Mouse (Mus musculus): ENCODE results near the gene Rps15. TPM values are rescaled to one million over a fixed set of nuclear protein-coding genes. Genes with fewer than 3 reads are reported as not detected.
"Not testable (repeated sequence)": the region's sequence is repeated elsewhere in the genome, so short reads cannot be mapped to it uniquely, and the experiment has no call there.

The Rps15 gene
- polyA plus RNA-seq (2016; fragmentation: Nextera tagmentation; extraction: Ambion mirVana) = 530 and 668 TPM in 2 replicates

DNA sequence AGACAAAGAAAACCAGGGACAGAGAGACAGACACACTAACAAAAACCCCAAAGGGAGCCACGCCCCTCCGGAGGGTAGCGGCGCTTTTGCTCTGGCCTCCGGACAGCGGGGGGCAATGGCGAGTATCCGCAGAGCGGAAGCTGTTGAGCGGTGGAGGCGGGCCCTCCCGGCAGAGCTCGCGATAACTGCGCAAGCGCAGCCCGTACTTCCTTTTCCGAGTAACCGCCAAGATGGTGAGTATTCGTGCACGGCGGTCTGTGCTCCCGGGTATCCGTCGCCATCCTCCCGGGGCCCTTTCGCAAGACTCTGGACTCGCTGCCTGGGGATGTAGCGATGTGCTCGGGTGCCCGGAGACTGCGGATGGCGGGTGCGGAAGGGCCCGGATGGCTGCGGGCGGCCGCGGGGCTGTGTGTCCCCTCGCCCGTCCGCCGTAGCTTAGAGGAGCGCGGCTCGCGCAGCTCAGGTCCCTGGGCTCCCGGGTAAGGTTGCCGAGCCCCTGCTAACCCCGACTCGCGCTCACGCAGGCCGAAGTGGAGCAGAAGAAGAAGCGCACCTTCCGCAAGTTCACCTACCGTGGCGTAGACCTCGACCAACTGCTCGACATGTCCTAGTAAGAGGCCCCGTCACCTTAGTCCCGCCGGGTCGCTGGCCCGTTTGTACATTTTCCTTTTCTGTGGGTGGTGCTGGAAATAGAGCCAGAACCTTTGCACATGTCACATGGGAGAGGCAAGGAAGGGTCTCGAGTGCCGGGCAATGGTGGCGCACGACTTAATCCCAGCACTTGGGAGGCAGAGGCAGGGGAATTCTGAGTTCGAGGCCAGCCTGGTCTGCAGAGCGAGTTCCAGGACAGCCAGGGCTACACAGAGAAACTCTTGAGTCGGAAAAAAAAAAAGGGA lies at the start of gene Rps15:
Gene Rps15, plus strand, starts transcription at position 203 of the 896 bp plus-strand sequence.
- Histone ChIP-seq H3K27ac (peak within 1 kb of the TSS; percentile 90), H3K36me3 (peaks cover 33% of the 10 kb centered on the region), H3K9me3 (replicated peaks) (no peaks in the 10 kb centered on the region), H3K4me3 (peak within 1 kb of the TSS; percentile 96), H3K27me3 (peaks cover under 1% of the 10 kb centered on the region; the same call in 1 of the 2 replicates), H3K4me1 (peaks cover 34% of the 10 kb centered on the region), H3K4me2 (replicated peaks) (peak within 1 kb of the TSS; percentile 99), H3K9ac (peak within 1 kb of the TSS; percentile 99)
- ATAC-seq (ENCODE audit: low FRiP score) = peak; percentile 75
- WGBS = under 1% methylated on average over 70 of the region's 72 CpGs

DNA sequence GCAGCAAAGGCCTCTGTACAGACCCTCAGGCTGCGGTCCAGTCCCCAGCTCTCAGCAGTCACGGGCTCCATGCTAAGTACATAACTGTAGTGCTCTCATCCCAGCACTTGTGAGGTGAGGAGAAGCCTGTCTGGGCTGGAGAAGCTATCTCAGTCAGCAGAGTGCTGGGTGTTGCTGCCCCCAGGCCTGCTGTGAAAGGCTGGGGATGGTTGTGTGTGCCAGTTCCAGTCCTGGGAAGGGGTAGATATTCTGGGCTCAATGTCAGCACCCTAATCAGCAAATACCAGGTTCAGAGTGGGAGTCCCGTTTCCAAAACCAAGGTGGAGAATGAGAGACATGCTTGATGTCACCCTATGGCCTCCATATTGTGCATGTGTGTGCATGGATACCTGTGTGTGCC lies 49.6 kb upstream of the Rps15 start:
- H3K27ac ChIP-seq = no peak overlapping the region
- no peaks in the 10 kb centered on the region for H3K9me3 ChIP-seq (replicated peaks)
- peaks cover 71% of the 10 kb centered on the region for H3K36me3 ChIP-seq
- no peaks in the 10 kb centered on the region for H3K27me3 ChIP-seq
- ATAC-seq (ENCODE audit: low FRiP score) = no peak
- H3K4me3 ChIP-seq = no peak overlapping the region
- H3K4me2 ChIP-seq (replicated peaks) = no peak overlapping the region
- H3K9ac ChIP-seq = no peak overlapping the region
- H3K4me1 ChIP-seq = peaks cover 3% of the 10 kb centered on the region; the same call in 1 of the 2 replicates
- 86% methylated on average over 3 of the region's 3 CpGs for WGBS

DNA sequence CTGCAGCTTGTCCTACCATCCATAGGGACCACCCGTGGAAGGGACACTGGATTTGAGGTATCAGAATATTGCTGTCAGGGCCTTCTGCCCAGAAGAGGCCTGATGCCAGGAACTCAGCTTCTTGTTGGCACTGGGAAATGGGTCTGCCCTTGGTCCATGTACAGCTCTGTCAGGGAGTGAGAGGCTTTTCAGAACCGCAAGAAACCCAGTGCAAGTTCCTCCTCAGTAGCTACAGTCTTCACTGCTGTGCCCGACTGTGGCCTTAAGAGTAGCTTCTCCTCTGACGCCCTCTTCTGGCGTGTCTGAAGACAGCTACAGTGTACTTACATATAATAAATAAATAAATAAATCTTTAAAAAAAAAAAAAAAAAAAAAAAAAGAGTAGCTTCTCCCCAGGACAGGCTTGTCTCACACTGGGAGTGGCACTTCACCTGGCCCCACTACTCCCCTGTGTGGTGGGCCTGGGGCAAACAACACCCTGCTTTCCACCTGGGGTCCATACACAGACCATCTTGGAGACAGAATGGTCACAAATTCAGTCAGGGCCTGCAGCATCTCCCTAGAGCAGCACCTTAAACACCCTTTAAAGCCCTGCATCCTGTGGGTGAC lies 47.4 kb upstream of the Rps15 start:
- no peaks in the 10 kb centered on the region for H3K27me3 ChIP-seq
- peaks cover 49% of the 10 kb centered on the region for H3K36me3 ChIP-seq
- peak overlapping the region; percentile 32; the same call in 1 of the 2 replicates for H3K9ac ChIP-seq
- H3K4me2 ChIP-seq (replicated peaks) = no peak overlapping the region
- ATAC-seq (ENCODE audit: low FRiP score) = no peak
- H3K4me3 ChIP-seq = no peak overlapping the region
- peak overlapping the region; percentile 31; the same call in 1 of the 2 replicates for H3K27ac ChIP-seq
- peaks cover 7% of the 10 kb centered on the region for H3K4me1 ChIP-seq
- WGBS = 42% methylated on average over 5 of the region's 5 CpGs
- H3K9me3 ChIP-seq (replicated peaks) = no peaks in the 10 kb centered on the region

DNA sequence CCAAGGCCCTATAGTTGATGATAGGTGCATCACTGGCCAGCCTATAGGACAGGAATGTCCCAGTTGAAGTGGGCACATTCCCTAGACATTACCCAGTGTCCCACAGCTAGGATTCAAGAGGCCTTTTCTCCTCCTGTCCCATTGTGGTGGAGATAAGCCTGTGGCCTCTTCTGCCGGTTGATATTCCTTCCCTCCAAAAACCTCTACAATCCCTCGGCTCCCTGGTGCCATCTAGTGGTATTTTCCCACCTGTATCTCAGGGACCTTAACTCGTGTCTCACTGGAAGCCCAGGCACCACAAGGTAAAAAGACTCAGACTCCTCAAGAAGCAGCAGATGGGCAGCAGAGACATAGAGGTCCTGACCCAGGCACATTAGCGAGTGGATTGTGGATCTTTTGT lies 46.7 kb upstream of the Rps15 start:
- H3K4me3 ChIP-seq = no peak overlapping the region
- 6% methylated on average over 4 of the region's 4 CpGs for WGBS
- H3K27me3 ChIP-seq = no peaks in the 10 kb centered on the region
- peak overlapping the region; percentile 31; the same call in 1 of the 2 replicates for H3K27ac ChIP-seq
- no peak overlapping the region for H3K4me2 ChIP-seq (replicated peaks)
- peaks cover 42% of the 10 kb centered on the region for H3K36me3 ChIP-seq
- H3K9me3 ChIP-seq (replicated peaks) = no peaks in the 10 kb centered on the region
- ATAC-seq (ENCODE audit: low FRiP score) = peak; percentile 26; the same call in 1 of the 2 replicates
- peak overlapping the region; percentile 32; the same call in 1 of the 2 replicates for H3K9ac ChIP-seq
- peaks cover 14% of the 10 kb centered on the region for H3K4me1 ChIP-seq

DNA sequence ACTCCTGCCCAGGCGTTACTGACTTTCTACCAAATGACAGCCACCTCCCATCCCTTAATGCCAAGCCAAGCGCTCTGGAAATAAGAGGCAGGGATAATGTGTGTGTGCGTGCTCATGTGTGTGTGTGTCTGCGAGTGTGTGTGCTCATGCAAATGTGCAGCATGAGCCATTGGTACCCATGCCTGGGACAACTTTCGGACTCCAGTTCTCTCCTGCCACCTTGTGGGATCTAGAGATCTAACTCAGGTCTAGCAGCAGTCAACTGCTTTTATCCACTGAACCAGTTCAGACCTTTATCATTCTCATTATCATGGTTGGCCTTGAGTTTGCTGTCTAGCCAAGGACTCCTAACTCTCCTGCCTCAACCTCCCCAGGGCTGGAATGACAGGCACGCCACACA lies 44.4 kb upstream of the Rps15 start:
- no peak overlapping the region for H3K4me3 ChIP-seq
- H3K27me3 ChIP-seq = no peaks in the 10 kb centered on the region
- H3K4me1 ChIP-seq = peaks cover 14% of the 10 kb centered on the region
- no peak for ATAC-seq (ENCODE audit: low FRiP score)
- no peak overlapping the region for H3K9ac ChIP-seq
- no peak overlapping the region for H3K4me2 ChIP-seq (replicated peaks)
- peaks cover 23% of the 10 kb centered on the region for H3K36me3 ChIP-seq
- no peaks in the 10 kb centered on the region for H3K9me3 ChIP-seq (replicated peaks)
- WGBS = 51% methylated on average over 6 of the region's 6 CpGs
- no peak overlapping the region for H3K27ac ChIP-seq

DNA sequence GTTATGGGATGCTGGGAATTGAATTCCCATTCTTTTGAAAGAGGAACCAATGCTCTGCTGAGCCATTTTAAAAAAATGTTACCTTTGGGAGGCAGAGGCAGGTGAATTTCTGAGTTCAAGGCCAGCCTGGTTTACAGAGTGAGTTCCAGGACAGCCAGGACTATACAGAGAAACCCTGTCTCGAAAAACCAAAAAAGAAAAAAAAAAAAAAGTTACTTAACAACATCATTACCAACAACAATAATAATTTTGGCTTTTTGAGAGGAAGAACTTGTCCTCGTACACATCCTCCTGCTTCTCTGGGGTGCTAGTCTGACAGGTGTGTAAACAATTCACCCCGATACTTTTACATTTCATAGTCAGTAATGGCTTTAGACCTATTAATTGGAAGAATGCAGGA lies 43.8 kb upstream of the Rps15 start:
- Histone ChIP-seq H3K4me3 (peak overlapping the region; percentile 72), H3K4me2 (replicated peaks) (peak overlapping the region; percentile 93), H3K4me1 (peaks cover 14% of the 10 kb centered on the region), H3K36me3 (peaks cover 22% of the 10 kb centered on the region)
- WGBS = 52% methylated on average over 3 of the region's 3 CpGs
- not testable (repeated sequence) for H3K9ac ChIP-seq; H3K27me3 ChIP-seq; H3K27ac ChIP-seq; H3K9me3 ChIP-seq (replicated peaks)
- ATAC-seq (ENCODE audit: low FRiP score) = peak; percentile 1; the same call in 1 of the 2 replicates

DNA sequence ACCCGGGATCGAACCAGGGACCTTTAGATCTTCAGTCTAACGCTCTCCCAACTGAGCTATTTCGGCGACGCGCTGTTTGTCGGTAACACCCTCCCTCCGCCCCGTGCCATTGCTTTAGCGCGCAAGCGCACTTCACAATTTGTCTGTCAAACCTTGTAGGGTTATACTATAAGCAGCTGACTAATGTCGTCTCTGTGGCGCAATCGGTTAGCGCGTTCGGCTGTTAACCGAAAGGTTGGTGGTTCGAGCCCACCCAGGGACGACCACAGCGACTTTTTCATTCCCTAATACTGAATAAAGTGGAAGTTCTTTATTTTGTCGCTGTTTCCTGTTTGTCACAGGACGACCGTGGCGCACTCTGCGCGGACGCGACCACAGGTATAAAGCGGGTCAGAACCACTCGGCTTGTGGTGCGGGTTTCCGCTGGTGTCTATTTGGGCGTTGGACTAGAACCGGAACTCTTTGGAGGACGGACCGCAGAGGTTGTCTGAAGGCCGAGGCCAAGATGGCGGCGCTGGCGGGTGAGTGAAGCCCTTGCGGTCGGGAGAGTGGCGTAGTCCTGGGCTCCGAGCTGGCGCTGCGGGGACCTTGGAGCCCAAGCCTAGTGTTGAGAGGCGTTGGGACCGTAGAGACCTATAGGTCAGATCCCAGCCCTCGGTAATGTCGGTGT lies 43.1 kb upstream of the Rps15 start, which contains the start of gene Ndufs7:
Gene Ndufs7, plus strand, starts transcription at position 151 of the 670 bp plus-strand sequence.
- Histone ChIP-seq H3K9ac (peak within 1 kb of the TSS; percentile 83), H3K4me3 (peak within 1 kb of the TSS; percentile 72), H3K27ac (peak within 1 kb of the TSS; percentile 89), H3K4me2 (replicated peaks) (peak within 1 kb of the TSS; percentile 93), H3K9me3 (replicated peaks) (no peaks in the 10 kb centered on the region), H3K4me1 (peaks cover 14% of the 10 kb centered on the region), H3K27me3 (no peaks in the 10 kb centered on the region), H3K36me3 (peaks cover 22% of the 10 kb centered on the region)
- peak; percentile 82 for ATAC-seq (ENCODE audit: low FRiP score)
- WGBS = under 1% methylated on average over 53 of the region's 53 CpGs

DNA sequence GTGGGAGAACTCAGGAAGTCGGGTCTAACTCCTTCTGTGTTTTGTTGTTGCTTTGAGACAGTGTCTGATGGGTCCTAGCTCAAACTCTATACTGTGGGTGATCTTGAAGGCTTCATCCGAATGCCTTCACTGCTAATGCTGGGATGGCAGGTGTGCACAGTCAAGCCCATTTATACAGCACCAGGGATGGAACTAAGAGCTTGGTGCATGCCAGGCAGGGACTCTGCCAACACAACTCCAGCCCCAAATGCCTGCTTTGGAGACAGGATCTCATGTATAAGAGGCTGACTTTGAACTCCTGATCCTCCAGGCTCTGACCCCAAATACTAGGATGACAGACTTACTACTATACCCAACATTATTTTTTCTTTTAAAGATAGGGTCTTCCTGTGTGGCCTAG lies 42.2 kb upstream of the Rps15 start:
- 44% methylated on average over 2 of the region's 2 CpGs for WGBS

DNA sequence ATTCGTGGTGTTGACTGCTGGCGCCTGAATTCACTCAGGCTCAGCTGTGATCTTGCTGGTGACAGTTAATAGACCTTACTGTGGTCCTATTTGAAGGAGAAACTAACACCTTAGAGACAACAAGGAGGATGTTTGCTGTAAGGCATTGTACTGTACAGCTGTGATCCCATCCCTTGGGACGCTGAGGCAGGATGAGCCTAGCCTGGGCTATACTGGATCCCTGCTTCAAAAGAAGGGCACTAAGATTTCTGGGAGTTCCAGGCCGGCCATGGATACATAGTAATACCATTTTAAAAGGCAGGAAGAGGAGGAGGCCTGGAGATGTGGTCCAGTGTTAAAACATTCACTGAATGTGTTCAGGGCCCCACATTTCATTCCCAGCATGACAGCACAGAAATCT lies 41.7 kb upstream of the Rps15 start:
- no peak for ATAC-seq (ENCODE audit: low FRiP score)
- WGBS = 90% methylated on average over 4 of the region's 4 CpGs
- H3K27me3 ChIP-seq = no peaks in the 10 kb centered on the region
- no peaks in the 10 kb centered on the region for H3K9me3 ChIP-seq (replicated peaks)
- H3K4me2 ChIP-seq (replicated peaks) = peak overlapping the region; percentile 93
- H3K27ac ChIP-seq = no peak overlapping the region
- peaks cover 29% of the 10 kb centered on the region for H3K36me3 ChIP-seq
- peak overlapping the region; percentile 72; the same call in 1 of the 2 replicates for H3K4me3 ChIP-seq
- H3K4me1 ChIP-seq = peaks cover 11% of the 10 kb centered on the region
- H3K9ac ChIP-seq = peak overlapping the region; percentile 83

More for the DNA sequence above, 42.2 kb upstream of the Rps15 start:
- no peaks in the 10 kb centered on the region for H3K27me3 ChIP-seq
- no peaks in the 10 kb centered on the region for H3K9me3 ChIP-seq (replicated peaks)
- peak overlapping the region; percentile 72 for H3K4me3 ChIP-seq
- H3K9ac ChIP-seq = peak overlapping the region; percentile 83
- H3K4me2 ChIP-seq (replicated peaks) = peak overlapping the region; percentile 93
- peaks cover 24% of the 10 kb centered on the region for H3K36me3 ChIP-seq
- ATAC-seq (ENCODE audit: low FRiP score) = no peak
- peaks cover 14% of the 10 kb centered on the region for H3K4me1 ChIP-seq
- H3K27ac ChIP-seq = peak overlapping the region; percentile 89

DNA sequence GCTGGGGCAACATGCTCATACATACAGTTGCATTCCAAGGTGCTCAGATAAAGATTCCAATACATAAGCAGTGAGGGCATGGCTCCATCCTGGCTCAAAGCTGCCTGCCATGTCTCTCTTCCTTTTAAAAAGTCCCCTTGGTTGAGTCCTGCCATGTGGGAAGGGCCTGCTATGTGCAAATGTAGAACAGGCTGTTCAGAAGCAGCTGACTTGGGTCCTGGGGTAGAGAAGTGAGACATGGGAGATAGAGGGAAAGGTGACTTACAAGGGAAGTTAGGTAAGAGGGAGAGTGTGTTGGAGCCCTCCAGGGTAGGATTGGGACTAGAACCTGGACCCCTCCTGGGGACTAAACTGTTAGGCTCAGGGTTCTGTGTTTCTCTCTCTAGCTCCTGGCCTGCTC lies 40.2 kb upstream of the Rps15 start:
- H3K4me3 ChIP-seq = no peak overlapping the region
- no peaks in the 10 kb centered on the region for H3K27me3 ChIP-seq
- H3K9me3 ChIP-seq (replicated peaks) = no peaks in the 10 kb centered on the region
- no peak for ATAC-seq (ENCODE audit: low FRiP score)
- H3K36me3 ChIP-seq = peaks cover 43% of the 10 kb centered on the region
- no peak overlapping the region for H3K9ac ChIP-seq
- H3K4me2 ChIP-seq (replicated peaks) = no peak overlapping the region
- H3K27ac ChIP-seq = no peak overlapping the region
- H3K4me1 ChIP-seq = peaks cover 17% of the 10 kb centered on the region

DNA sequence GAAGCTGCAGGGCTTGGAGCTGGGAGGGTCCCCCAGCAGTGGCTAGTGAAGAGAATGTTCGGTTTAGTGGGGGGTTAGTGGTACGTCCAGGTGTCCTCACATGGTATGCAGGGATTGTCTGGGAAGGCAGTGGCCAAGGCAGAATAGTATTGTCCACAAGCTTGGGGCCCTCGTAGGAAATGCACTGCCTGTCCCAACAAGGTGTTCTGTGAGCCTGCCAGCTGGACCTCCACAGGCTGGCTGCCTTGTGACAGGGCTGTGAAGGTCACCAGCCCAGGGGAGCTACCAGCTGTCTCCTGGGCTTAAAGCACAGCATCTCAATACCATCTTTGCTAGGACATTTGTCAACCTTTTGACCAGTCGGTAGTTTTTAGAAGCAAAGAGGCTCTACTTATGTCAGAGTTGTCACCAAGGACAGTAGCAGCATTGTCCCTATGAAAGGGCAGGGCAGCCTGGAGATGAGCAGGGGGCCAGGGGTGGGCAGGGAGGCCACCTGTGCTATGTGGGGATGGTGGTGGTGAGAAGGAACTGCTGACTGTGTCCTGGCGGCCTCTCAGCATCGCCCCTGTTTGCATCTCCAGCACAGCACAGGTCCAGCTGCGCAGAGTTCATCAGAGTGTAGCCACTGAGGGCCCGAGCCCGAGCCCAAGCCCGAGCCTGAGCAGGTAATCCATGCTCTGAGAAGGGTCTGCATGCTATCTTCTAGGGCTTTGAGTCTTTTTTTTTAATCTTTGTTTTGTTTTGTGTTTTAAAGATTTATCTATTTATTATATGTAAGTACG lies 39.6 kb upstream of the Rps15 start:
- Histone ChIP-seq H3K9ac (no peak overlapping the region), H3K27ac (no peak overlapping the region), H3K36me3 (peaks cover 47% of the 10 kb centered on the region), H3K27me3 (no peaks in the 10 kb centered on the region), H3K4me2 (replicated peaks) (no peak overlapping the region), H3K4me3 (no peak overlapping the region), H3K9me3 (replicated peaks) (no peaks in the 10 kb centered on the region), H3K4me1 (peaks cover 17% of the 10 kb centered on the region)
- no peak for ATAC-seq (ENCODE audit: low FRiP score)
- WGBS = 89% methylated on average over 11 of the region's 11 CpGs

All from hindbrain, embryonic 12.5 days (tissue).